Mouse (Mus musculus): Measurements from ENCODE around the gene Camta2. TPM values are rescaled to one million over a fixed set of nuclear protein-coding genes. Genes with fewer than 3 reads are reported as not detected.
A peak's percentile ranks its signal among the peaks of the same experiment; 100 is the strongest.

The Camta2 gene
- polyA plus RNA-seq, 1 experiment from 2014 or later: 9.8 TPM

- 0 out of 2 replicates have a peak overlapping the region, but pooled peaks have one; percentile 4 for H3K4me3 ChIP-seq
- peaks cover 48% of the 10 kb centered on the region for H3K4me1 ChIP-seq
- no peaks in the 10 kb centered on the region for H3K9me3 ChIP-seq (replicated peaks)
- WGBS: 63% methylated on average over 6 of the region's 6 CpGs
- H3K36me3 ChIP-seq: peaks cover 40% of the 10 kb centered on the region
- no peak for DNase-seq (ENCODE audit: low spot score)
- H3K27me3 ChIP-seq (ENCODE audit: low read depth, poor library complexity, severe bottlenecking): no peaks in the 10 kb centered on the region
- peak overlapping the region; percentile 99 for H3K27ac ChIP-seq (replicated peaks)
Observed at GRCm38 (mm10) chr11:70657573-70657972, 30.3 kb downstream of the Camta2 start.

DNA sequence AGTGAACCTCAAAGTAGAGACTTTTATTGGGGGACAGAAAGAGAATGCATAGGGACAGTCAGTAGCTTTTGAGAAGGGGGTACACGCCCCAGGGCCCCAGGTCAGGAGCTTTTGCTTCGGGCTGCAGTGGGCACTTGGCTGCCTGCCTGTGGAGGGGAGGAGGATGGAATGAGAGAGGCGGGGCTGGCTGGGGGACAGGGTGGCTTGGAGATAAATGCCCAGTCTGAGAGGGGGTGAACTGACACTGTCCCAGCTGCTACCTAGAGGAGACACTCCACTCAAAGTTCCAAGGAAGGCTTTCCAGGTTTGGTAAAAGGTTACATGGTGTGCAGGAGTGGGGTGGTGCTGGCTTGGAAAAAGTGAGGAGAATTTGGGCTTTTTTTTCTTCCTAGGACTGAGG lies 30.9 kb downstream of the Camta2 start, which contains the start of gene Eno3:
Gene Eno3 (plus strand): TSS at position 239 of the 400 bp plus-strand sequence.
- H3K27ac ChIP-seq (replicated peaks): peak within 1 kb of the TSS; percentile 99
- H3K27me3 ChIP-seq (ENCODE audit: low read depth, poor library complexity, severe bottlenecking): no peaks in the 10 kb centered on the region
- WGBS: 0% methylated on average over 3 of the region's 3 CpGs
- H3K4me1 ChIP-seq: peaks cover 54% of the 10 kb centered on the region
- peak; percentile 48 for DNase-seq (ENCODE audit: low spot score)
- H3K36me3 ChIP-seq: peaks cover 40% of the 10 kb centered on the region
- H3K4me3 ChIP-seq: peak within 1 kb of the TSS; percentile 100
- H3K9me3 ChIP-seq (replicated peaks): no peaks in the 10 kb centered on the region

DNA sequence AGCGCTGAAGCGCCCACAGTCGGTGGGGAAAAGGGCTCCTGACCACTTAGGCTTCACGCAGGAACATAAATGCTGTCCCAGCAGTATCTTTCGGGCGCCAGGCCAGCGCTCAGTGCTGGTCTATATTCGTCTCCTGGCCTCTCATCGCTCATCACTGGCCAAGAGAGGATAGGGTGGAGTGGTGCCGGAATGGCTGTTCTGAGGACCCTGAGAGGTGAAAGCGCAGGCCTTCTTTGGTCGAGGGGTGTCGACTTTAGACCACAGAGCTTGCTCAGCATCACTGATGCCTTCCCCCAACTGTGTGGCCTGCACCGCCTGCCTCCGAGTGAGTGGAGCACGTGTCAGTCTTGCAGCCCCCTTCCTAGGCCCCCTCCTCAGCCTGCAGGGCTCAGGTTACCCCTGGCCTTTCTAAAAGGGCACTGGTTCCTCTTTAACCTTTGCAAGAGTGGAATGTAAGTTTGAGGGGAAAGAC lies 31.4 kb downstream of the Camta2 start:
- H3K4me1 ChIP-seq: peaks cover 56% of the 10 kb centered on the region
- H3K36me3 ChIP-seq: peaks cover 40% of the 10 kb centered on the region
- H3K27ac ChIP-seq (replicated peaks): peak overlapping the region; percentile 99
- no peaks in the 10 kb centered on the region for H3K9me3 ChIP-seq (replicated peaks)
- no peaks in the 10 kb centered on the region for H3K27me3 ChIP-seq (ENCODE audit: low read depth, poor library complexity, severe bottlenecking)
- H3K4me3 ChIP-seq: peak overlapping the region; percentile 100
- 2% methylated on average over 16 of the region's 16 CpGs for WGBS
- DNase-seq (ENCODE audit: low spot score): peak; percentile 66

DNA sequence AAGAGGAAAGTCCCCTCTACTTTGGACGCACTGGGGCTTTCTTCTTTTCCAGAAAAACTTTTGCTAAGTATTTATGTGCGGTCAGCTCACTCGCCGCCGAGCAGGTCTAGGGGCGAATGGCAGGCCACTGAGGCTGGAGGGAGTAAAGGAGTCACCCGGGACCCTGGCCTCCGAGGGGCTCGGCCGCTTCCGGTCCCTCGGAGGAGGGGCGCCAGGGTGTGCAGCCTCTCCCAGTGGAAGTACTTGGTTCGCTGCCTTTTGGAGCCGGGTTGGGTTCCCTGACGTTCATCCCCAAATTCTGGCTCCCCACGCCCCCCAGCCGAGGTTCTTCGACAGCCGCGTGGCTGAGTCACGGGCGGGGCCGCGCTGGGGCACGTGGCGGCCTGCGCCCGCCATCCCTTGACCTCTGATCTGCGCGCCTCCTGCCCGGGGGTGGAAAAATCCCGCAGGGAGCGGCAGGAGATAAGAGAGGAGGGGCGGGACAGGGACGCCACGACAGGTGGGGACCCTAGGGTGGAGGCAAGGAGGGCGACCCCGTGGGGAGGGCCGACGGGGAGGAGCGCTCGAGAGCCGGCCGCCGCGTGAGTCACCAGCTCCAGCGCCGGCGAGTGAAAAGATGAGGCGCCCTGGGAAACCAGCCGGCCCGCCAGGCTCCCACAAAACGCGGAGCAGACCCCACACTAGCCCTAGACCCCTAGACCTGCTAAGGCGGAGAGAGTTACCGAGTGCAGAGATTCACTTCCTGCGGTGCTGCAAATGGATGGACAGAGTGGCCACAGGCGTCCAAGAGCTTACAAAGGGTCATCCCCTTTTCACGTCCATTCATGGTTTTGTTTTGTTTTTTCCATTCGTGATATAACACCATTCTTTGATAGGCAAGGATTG lies 32.1 kb downstream of the Camta2 start:
- Histone ChIP-seq H3K27ac (replicated peaks) (peak overlapping the region; percentile 99), H3K9me3 (replicated peaks) (no peaks in the 10 kb centered on the region), H3K4me3 (peak overlapping the region; percentile 100), H3K36me3 (peaks cover 40% of the 10 kb centered on the region), H3K4me1 (peaks cover 59% of the 10 kb centered on the region), H3K27me3 (ENCODE audit: low read depth, poor library complexity, severe bottlenecking) (no peaks in the 10 kb centered on the region)
- WGBS: under 1% methylated on average over 61 of the region's 61 CpGs
- peak; percentile 81 for DNase-seq (ENCODE audit: low spot score)

- Histone ChIP-seq H3K36me3 (peaks cover 40% of the 10 kb centered on the region), H3K4me3 (peak overlapping the region; percentile 100), H3K4me1 (peaks cover 62% of the 10 kb centered on the region), H3K9me3 (replicated peaks) (no peaks in the 10 kb centered on the region), H3K27me3 (ENCODE audit: low read depth, poor library complexity, severe bottlenecking) (no peaks in the 10 kb centered on the region), H3K27ac (replicated peaks) (peak overlapping the region; percentile 99)
- peak; percentile 82 for DNase-seq (ENCODE audit: low spot score)
- WGBS: 0% methylated on average over 48 of the region's 48 CpGs
Observed at GRCm38 (mm10) chr11:70654923-70655570, 32.9 kb downstream of the Camta2 start.

DNA sequence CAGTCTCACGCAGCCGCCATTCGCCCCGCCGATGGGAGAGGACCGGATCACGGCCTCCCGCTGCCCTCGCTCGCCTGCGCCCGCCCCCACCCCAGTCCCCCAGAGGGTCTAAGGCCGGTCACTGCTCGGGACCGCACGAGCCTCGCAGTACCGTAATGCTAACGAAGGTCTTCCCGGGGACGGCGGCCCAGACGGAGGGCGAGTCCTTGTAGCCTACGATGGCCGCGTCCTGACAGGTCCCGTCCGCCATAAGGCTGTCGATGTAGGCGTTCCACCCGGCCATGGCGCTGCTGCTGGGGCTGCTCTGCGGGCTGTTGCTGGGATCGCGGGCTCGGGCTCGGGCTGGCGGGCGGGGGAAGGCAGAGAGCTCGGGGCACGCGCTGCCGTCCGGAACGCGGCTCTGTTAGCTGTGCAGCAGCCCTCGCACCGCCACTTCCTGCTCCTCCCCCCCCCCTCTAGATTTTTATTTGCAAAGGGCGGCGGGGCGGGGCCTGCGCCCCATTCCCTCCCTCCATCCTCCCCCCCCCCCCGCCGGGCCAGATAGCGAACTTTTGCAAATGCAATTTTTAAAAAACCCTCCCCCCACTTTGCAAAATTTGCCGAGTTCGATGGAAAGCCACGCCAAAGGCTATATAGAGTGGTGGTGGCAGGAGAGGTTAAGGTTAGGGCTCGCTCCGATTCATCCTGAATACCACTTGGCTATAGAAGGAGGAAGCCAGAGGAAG lies 33.5 kb downstream of the Camta2 start, which contains the start of gene Pfn1:
Gene Pfn1 (minus strand): TSS at position 447 of the 725 bp plus-strand sequence.
- under 1% methylated on average over 59 of the region's 61 CpGs for whole genome bisulfite sequencing

DNA sequence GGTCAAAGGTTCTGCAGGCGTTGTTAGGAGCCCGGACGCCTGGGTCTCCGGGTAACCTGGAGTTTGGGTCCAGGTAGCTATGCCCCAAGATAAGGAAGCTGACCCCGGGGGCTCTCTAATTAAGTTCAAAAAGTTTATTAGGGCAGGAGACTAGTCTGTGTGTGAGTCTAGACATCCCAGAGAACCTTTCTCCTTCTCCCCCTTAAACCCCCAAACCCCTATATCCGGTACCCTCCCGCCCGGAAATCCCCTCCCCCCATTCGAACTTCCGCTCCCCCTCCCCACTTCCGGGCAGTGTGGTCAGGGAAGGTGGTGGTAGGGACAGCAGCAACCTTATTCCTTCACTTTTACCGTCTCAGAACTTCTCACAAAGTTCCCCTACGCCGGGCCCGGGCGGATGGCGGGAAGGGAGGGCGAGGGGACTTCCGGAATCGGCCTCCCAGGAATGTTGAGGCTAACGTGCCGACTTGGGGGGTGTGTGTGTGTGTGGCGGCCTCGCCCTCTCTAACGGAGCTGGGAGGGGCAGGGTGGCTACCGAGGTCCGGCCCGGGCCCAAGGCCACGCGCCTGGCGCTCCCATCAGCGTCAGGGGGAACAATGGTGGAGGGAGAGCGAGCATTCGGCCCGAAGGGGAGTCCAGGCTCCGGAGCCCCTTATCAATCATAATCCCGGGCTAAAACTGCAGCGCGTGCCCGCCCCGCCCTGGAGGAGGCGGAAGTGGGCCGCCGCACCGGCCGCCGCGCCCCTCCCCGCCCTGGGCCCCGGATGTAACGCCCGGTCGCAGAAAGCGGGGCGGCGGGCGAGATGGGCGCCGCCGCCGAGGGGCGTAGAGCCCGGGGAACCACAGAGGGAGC lies 34.3 kb downstream of the Camta2 start:
- H3K4me3 ChIP-seq: peak overlapping the region; percentile 100
- 1% methylated on average over 57 of the region's 63 CpGs for WGBS
- H3K36me3 ChIP-seq: peaks cover 46% of the 10 kb centered on the region
- DNase-seq (ENCODE audit: low spot score): peak; percentile 85
- peaks cover 67% of the 10 kb centered on the region for H3K4me1 ChIP-seq
- no peaks in the 10 kb centered on the region for H3K9me3 ChIP-seq (replicated peaks)
- H3K27ac ChIP-seq (replicated peaks): peak overlapping the region; percentile 99
- no peaks in the 10 kb centered on the region for H3K27me3 ChIP-seq (ENCODE audit: low read depth, poor library complexity, severe bottlenecking)

More for the DNA sequence above, 33.5 kb downstream of the Camta2 start, which contains the start of gene Pfn1:
- peak within 1 kb of the TSS; percentile 100 for H3K4me3 ChIP-seq
- no peaks in the 10 kb centered on the region for H3K27me3 ChIP-seq (ENCODE audit: low read depth, poor library complexity, severe bottlenecking)
- peak; percentile 84 for DNase-seq (ENCODE audit: low spot score)
- peak within 1 kb of the TSS; percentile 99 for H3K27ac ChIP-seq (replicated peaks)
- no peaks in the 10 kb centered on the region for H3K9me3 ChIP-seq (replicated peaks)
- peaks cover 41% of the 10 kb centered on the region for H3K36me3 ChIP-seq
- peaks cover 62% of the 10 kb centered on the region for H3K4me1 ChIP-seq

DNA sequence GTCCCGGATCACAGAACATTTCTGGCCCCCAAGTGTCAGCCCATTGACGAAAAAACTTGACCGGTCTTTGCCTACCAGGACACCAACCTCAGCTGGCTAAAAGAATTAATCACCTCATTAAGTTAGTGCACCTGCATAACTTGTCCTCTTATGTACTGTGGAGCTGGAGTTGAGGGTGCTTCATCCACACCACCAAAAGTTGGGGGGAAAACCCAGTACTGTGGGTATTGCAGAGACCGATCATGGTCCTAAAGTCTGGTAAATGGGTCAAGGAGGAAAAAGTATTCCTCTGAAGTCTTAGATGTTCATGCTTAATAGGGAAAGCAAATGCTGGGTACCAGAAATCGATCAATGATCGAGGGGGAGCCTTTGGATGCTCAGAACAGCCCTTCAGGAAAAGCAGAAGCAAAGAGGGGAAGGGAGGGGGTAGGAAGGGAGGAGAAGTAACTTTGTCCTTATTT lies 35.0 kb downstream of the Camta2 start:
- WGBS: 68% methylated on average over 6 of the region's 6 CpGs
- H3K27me3 ChIP-seq (ENCODE audit: low read depth, poor library complexity, severe bottlenecking): no peaks in the 10 kb centered on the region
- peaks cover 68% of the 10 kb centered on the region for H3K4me1 ChIP-seq
- peaks cover 51% of the 10 kb centered on the region for H3K36me3 ChIP-seq
- peak overlapping the region; percentile 100 for H3K4me3 ChIP-seq
- no peaks in the 10 kb centered on the region for H3K9me3 ChIP-seq (replicated peaks)
- peak overlapping the region; percentile 99 for H3K27ac ChIP-seq (replicated peaks)
- no peak for DNase-seq (ENCODE audit: low spot score)

GRCm38 (mm10) chr11:70652029-70652883 lies 35.6 kb downstream of the Camta2 start:
- Histone ChIP-seq H3K36me3 (peaks cover 51% of the 10 kb centered on the region), H3K4me1 (peaks cover 66% of the 10 kb centered on the region), H3K27ac (replicated peaks) (peak overlapping the region; percentile 99; the same call in 1 of the 2 replicates), H3K9me3 (replicated peaks) (no peaks in the 10 kb centered on the region), H3K4me3 (peak overlapping the region; percentile 100), H3K27me3 (ENCODE audit: low read depth, poor library complexity, severe bottlenecking) (no peaks in the 10 kb centered on the region)
- WGBS: 76% methylated on average over 12 of the region's 12 CpGs
- no peak for DNase-seq (ENCODE audit: low spot score)

DNA sequence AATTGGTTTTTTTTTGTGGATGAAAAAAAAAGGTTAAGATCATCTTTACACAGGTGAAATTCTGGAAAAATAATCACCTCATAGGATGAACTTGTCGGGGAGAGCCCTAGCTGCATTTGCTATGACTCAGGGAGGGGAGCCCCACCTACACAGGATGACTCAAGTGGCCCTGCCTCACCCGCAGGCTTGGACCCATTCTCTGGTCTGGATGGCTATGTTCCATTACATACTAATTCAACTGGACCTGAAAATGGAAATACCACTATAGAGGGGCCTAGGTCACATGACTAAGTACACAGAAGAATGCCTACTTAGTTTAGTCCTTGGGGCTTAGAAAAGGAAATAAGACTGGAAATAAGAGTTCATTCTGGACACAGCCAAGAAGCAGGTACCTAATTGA lies 36.5 kb downstream of the Camta2 start:
- Histone ChIP-seq H3K4me1 (peaks cover 60% of the 10 kb centered on the region), H3K27me3 (ENCODE audit: low read depth, poor library complexity, severe bottlenecking) (no peaks in the 10 kb centered on the region), H3K36me3 (peaks cover 51% of the 10 kb centered on the region), H3K9me3 (replicated peaks) (no peaks in the 10 kb centered on the region), H3K27ac (replicated peaks) (no peak overlapping the region), H3K4me3 (peak overlapping the region; percentile 18; the same call in 1 of the 2 replicates)
- 90% methylated on average over 2 of the region's 2 CpGs for WGBS
- DNase-seq (ENCODE audit: low spot score): no peak
